Mouse (Mus musculus) testis, adult 2 months (tissue): Measurements from ENCODE around the gene Lelp1.

Experiments
- CTCF ChIP-seq: fragments of 200-500 bp; IDR thresholded peaks from 2 replicates; pipeline ENCODE4 v1.5.1; 2012; ENCODE audit warnings: low read depth, mild to moderate bottlenecking, inconsistent platforms, low read length, moderate library complexity; ENCODE audit not compliant: control insufficient read depth, insufficient read depth, insufficient replicate concordance
- POLR2A ChIP-seq: fragments of 200-500 bp; IDR thresholded peaks from 2 replicates; pipeline ENCODE4 v1.6.1; 2012; ENCODE audit warnings: low read depth, mild to moderate bottlenecking, inconsistent platforms, low read length, moderate library complexity; ENCODE audit not compliant: control insufficient read depth

DNA sequence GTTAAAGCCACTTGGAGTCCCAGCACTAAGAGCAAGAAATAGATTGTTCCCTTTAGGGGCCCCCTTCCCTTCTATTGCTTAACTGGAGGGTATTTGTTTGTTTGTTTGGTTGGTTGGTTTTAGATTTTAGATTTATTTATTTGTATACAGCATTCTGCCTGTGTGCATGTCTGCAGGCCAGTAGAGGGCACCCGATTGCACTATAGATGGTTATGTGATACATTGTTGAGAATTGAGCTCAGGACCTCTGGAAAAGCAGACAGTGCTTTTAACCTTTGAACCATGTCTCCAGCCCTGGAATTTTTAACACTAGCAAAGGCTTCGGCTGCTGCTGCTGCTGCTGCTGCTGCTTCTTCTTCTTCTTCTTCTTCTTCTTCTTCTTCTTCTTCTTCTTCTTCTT, 4.9 kb upstream of the Lelp1 start:
- TF ChIP-seq POLR2A (no peak), CTCF (no peak)
